Mouse (Mus musculus) CD8-positive naive resting alpha-beta T cell, adult 2 months (primary cell): ENCODE data around the gene Rspo3.

Experiments
- DNase-seq, 2 experiments: peaks; one replicate each; pipeline ENCODE4 v3.0.0; 2022; ENCODE audit warnings: low read depth in 2 of 2, low spot score in 2 of 2

Gene Rspo3

GRCm38 (mm10) chr10:29535546-29536260 lies at the start of gene Rspo3:
TSS of gene Rspo3 (minus strand) at chr10:29535867.
- no peak for DNase-seq

- no peak for DNase-seq
These were observed 46.3 kb upstream of the Rspo3 start for GRCm38 (mm10) chr10:29581940-29582339.

- DNase-seq: no peak
These were observed 45.8 kb upstream of the Rspo3 start for GRCm38 (mm10) chr10:29581476-29581875.

GRCm38 (mm10) chr10:29555983-29556382 lies 20.3 kb upstream of the Rspo3 start:
- DNase-seq: no peak

GRCm38 (mm10) chr10:29554365-29554764 lies 18.7 kb upstream of the Rspo3 start:
- DNase-seq: no peak

- no peak for DNase-seq
These were observed 7.3 kb upstream of the Rspo3 start for GRCm38 (mm10) chr10:29542982-29543381.

- no peak for DNase-seq
These were observed 3.8 kb upstream of the Rspo3 start for GRCm38 (mm10) chr10:29539516-29539915.

GRCm38 (mm10) chr10:29538791-29539190 lies 3.1 kb upstream of the Rspo3 start:
- no peak for DNase-seq

GRCm38 (mm10) chr10:29534830-29535227 lies 838 bp downstream of the Rspo3 start:
- no peak for DNase-seq

- DNase-seq: no peak
These were observed 1.5 kb downstream of the Rspo3 start for GRCm38 (mm10) chr10:29533846-29534829.

- DNase-seq: no peak
These were observed 2.6 kb downstream of the Rspo3 start for GRCm38 (mm10) chr10:29532821-29533715.

GRCm38 (mm10) chr10:29513563-29513962 lies 22.1 kb downstream of the Rspo3 start:
- no peak for DNase-seq

- no peak for DNase-seq
These were observed 27.5 kb downstream of the Rspo3 start for GRCm38 (mm10) chr10:29508167-29508566.

GRCm38 (mm10) chr10:29497205-29497822 lies 38.4 kb downstream of the Rspo3 start:
- no peak for DNase-seq

- DNase-seq: no peak
These were observed 41.7 kb downstream of the Rspo3 start for GRCm38 (mm10) chr10:29493996-29494395.

- no peak for DNase-seq
These were observed 54.7 kb downstream of the Rspo3 start for GRCm38 (mm10) chr10:29480945-29481344.

- no peak for DNase-seq
These were observed 56.3 kb downstream of the Rspo3 start for GRCm38 (mm10) chr10:29479401-29479800.

GRCm38 (mm10) chr10:29470454-29470853 lies 65.2 kb downstream of the Rspo3 start:
- no peak for DNase-seq

- DNase-seq: no peak
These were observed 75.6 kb downstream of the Rspo3 start for GRCm38 (mm10) chr10:29460100-29460499.

GRCm38 (mm10) chr10:29459632-29460031 lies 76.0 kb downstream of the Rspo3 start:
- DNase-seq: no peak

GRCm38 (mm10) chr10:29445076-29445475 lies 90.6 kb downstream of the Rspo3 start:
- no peak for DNase-seq
